Mouse (Mus musculus): ENCODE data around the gene St6galnac3.
A peak's percentile ranks its signal among the peaks of the same experiment; 100 is the strongest.

St6galnac3 gene

GRCm38 (mm10) chr3:153261985-153262384 lies 463.0 kb downstream of the St6galnac3 start:
- Histone ChIP-seq H3K36me3 (ENCODE audit: control insufficient read depth, insufficient read depth, low read length, poor library complexity, severe bottlenecking) (no peaks in the 10 kb centered on the region), H3K27me3 (ENCODE audit: control insufficient read depth, insufficient read depth, low read length, poor library complexity, severe bottlenecking) (no peaks in the 10 kb centered on the region)
- DNase-seq (ENCODE audit: low read depth, low spot score): no peak

GRCm38 (mm10) chr3:153260225-153260933 lies 464.6 kb downstream of the St6galnac3 start:
- Histone ChIP-seq H3K27me3 (ENCODE audit: control insufficient read depth, insufficient read depth, low read length, poor library complexity, severe bottlenecking) (no peaks in the 10 kb centered on the region), H3K36me3 (ENCODE audit: control insufficient read depth, insufficient read depth, low read length, poor library complexity, severe bottlenecking) (no peaks in the 10 kb centered on the region)
- DNase-seq (ENCODE audit: low read depth, low spot score): peak; percentile 47

- Histone ChIP-seq H3K27me3 (ENCODE audit: control insufficient read depth, insufficient read depth, low read length, poor library complexity, severe bottlenecking) (no peaks in the 10 kb centered on the region), H3K36me3 (ENCODE audit: control insufficient read depth, insufficient read depth, low read length, poor library complexity, severe bottlenecking) (no peaks in the 10 kb centered on the region)
Observed at GRCm38 (mm10) chr3:153255910-153256309, 469.1 kb downstream of the St6galnac3 start.

GRCm38 (mm10) chr3:153251653-153252052 lies 473.3 kb downstream of the St6galnac3 start:
- Histone ChIP-seq H3K36me3 (ENCODE audit: control insufficient read depth, insufficient read depth, low read length, poor library complexity, severe bottlenecking) (no peaks in the 10 kb centered on the region), H3K27me3 (ENCODE audit: control insufficient read depth, insufficient read depth, low read length, poor library complexity, severe bottlenecking) (no peaks in the 10 kb centered on the region)
- no peak for DNase-seq (ENCODE audit: low read depth, low spot score)

More at GRCm38 (mm10) chr3:153255910-153256309, 469.1 kb downstream of the St6galnac3 start:
- no peak for DNase-seq (ENCODE audit: low read depth, low spot score)

- Histone ChIP-seq H3K27me3 (ENCODE audit: control insufficient read depth, insufficient read depth, low read length, poor library complexity, severe bottlenecking) (no peaks in the 10 kb centered on the region), H3K36me3 (ENCODE audit: control insufficient read depth, insufficient read depth, low read length, poor library complexity, severe bottlenecking) (no peaks in the 10 kb centered on the region)
- peak; percentile 89 for DNase-seq (ENCODE audit: low read depth, low spot score)
Observed at GRCm38 (mm10) chr3:153250598-153251257, 474.2 kb downstream of the St6galnac3 start.

- no peaks in the 10 kb centered on the region for H3K27me3 ChIP-seq (ENCODE audit: control insufficient read depth, insufficient read depth, low read length, poor library complexity, severe bottlenecking)
- peak; percentile 55 for DNase-seq (ENCODE audit: low read depth, low spot score)
Observed at GRCm38 (mm10) chr3:153248866-153249265, 476.1 kb downstream of the St6galnac3 start.

GRCm38 (mm10) chr3:153248029-153248428 lies 476.9 kb downstream of the St6galnac3 start:
- no peak for DNase-seq (ENCODE audit: low read depth, low spot score)
- H3K27me3 ChIP-seq (ENCODE audit: control insufficient read depth, insufficient read depth, low read length, poor library complexity, severe bottlenecking): no peaks in the 10 kb centered on the region

More at GRCm38 (mm10) chr3:153248866-153249265, 476.1 kb downstream of the St6galnac3 start:
- H3K36me3 ChIP-seq (ENCODE audit: control insufficient read depth, insufficient read depth, low read length, poor library complexity, severe bottlenecking): no peaks in the 10 kb centered on the region

GRCm38 (mm10) chr3:153242524-153242923 lies 482.4 kb downstream of the St6galnac3 start:
- Histone ChIP-seq H3K36me3 (ENCODE audit: control insufficient read depth, insufficient read depth, low read length, poor library complexity, severe bottlenecking) (no peaks in the 10 kb centered on the region), H3K27me3 (ENCODE audit: control insufficient read depth, insufficient read depth, low read length, poor library complexity, severe bottlenecking) (no peaks in the 10 kb centered on the region)
- DNase-seq (ENCODE audit: low read depth, low spot score): no peak

More at GRCm38 (mm10) chr3:153248029-153248428, 476.9 kb downstream of the St6galnac3 start:
- no peaks in the 10 kb centered on the region for H3K36me3 ChIP-seq (ENCODE audit: control insufficient read depth, insufficient read depth, low read length, poor library complexity, severe bottlenecking)

- Histone ChIP-seq H3K27me3 (ENCODE audit: control insufficient read depth, insufficient read depth, low read length, poor library complexity, severe bottlenecking) (no peaks in the 10 kb centered on the region), H3K36me3 (ENCODE audit: control insufficient read depth, insufficient read depth, low read length, poor library complexity, severe bottlenecking) (no peaks in the 10 kb centered on the region)
- DNase-seq (ENCODE audit: low read depth, low spot score): no peak
Observed at GRCm38 (mm10) chr3:153241134-153241533, 483.8 kb downstream of the St6galnac3 start.

- no peak for DNase-seq (ENCODE audit: low read depth, low spot score)
- no peaks in the 10 kb centered on the region for H3K27me3 ChIP-seq (ENCODE audit: control insufficient read depth, insufficient read depth, low read length, poor library complexity, severe bottlenecking)
- no peaks in the 10 kb centered on the region for H3K36me3 ChIP-seq (ENCODE audit: control insufficient read depth, insufficient read depth, low read length, poor library complexity, severe bottlenecking)
Observed at GRCm38 (mm10) chr3:153240366-153240765, 484.6 kb downstream of the St6galnac3 start.

GRCm38 (mm10) chr3:153238381-153238780 lies 486.6 kb downstream of the St6galnac3 start:
- no peak for DNase-seq (ENCODE audit: low read depth, low spot score)
- H3K27me3 ChIP-seq (ENCODE audit: control insufficient read depth, insufficient read depth, low read length, poor library complexity, severe bottlenecking): no peaks in the 10 kb centered on the region

GRCm38 (mm10) chr3:153236262-153236661 lies 488.7 kb downstream of the St6galnac3 start:
- Histone ChIP-seq H3K36me3 (ENCODE audit: control insufficient read depth, insufficient read depth, low read length, poor library complexity, severe bottlenecking) (no peaks in the 10 kb centered on the region), H3K27me3 (ENCODE audit: control insufficient read depth, insufficient read depth, low read length, poor library complexity, severe bottlenecking) (no peaks in the 10 kb centered on the region)
- no peak for DNase-seq (ENCODE audit: low read depth, low spot score)

More at GRCm38 (mm10) chr3:153238381-153238780, 486.6 kb downstream of the St6galnac3 start:
- H3K36me3 ChIP-seq (ENCODE audit: control insufficient read depth, insufficient read depth, low read length, poor library complexity, severe bottlenecking): no peaks in the 10 kb centered on the region

- Histone ChIP-seq H3K27me3 (ENCODE audit: control insufficient read depth, insufficient read depth, low read length, poor library complexity, severe bottlenecking) (no peaks in the 10 kb centered on the region), H3K36me3 (ENCODE audit: control insufficient read depth, insufficient read depth, low read length, poor library complexity, severe bottlenecking) (no peaks in the 10 kb centered on the region)
- no peak for DNase-seq (ENCODE audit: low read depth, low spot score)
Observed at GRCm38 (mm10) chr3:153222611-153223402, 502.2 kb downstream of the St6galnac3 start.

- no peak for DNase-seq (ENCODE audit: low read depth, low spot score)
- Histone ChIP-seq H3K36me3 (ENCODE audit: control insufficient read depth, insufficient read depth, low read length, poor library complexity, severe bottlenecking) (no peaks in the 10 kb centered on the region), H3K27me3 (ENCODE audit: control insufficient read depth, insufficient read depth, low read length, poor library complexity, severe bottlenecking) (no peaks in the 10 kb centered on the region)
Observed at GRCm38 (mm10) chr3:153219391-153219790, 505.6 kb downstream of the St6galnac3 start.

GRCm38 (mm10) chr3:153208186-153208585 lies 516.8 kb downstream of the St6galnac3 start:
- H3K27me3 ChIP-seq (ENCODE audit: control insufficient read depth, insufficient read depth, low read length, poor library complexity, severe bottlenecking): no peaks in the 10 kb centered on the region
- no peaks in the 10 kb centered on the region for H3K36me3 ChIP-seq (ENCODE audit: control insufficient read depth, insufficient read depth, low read length, poor library complexity, severe bottlenecking)
- DNase-seq (ENCODE audit: low read depth, low spot score): no peak

All from splenic B cell, adult 2 months (primary cell).